ENCODE assay signal across 8 mouse cellular contexts in the genomic region with DNA sequence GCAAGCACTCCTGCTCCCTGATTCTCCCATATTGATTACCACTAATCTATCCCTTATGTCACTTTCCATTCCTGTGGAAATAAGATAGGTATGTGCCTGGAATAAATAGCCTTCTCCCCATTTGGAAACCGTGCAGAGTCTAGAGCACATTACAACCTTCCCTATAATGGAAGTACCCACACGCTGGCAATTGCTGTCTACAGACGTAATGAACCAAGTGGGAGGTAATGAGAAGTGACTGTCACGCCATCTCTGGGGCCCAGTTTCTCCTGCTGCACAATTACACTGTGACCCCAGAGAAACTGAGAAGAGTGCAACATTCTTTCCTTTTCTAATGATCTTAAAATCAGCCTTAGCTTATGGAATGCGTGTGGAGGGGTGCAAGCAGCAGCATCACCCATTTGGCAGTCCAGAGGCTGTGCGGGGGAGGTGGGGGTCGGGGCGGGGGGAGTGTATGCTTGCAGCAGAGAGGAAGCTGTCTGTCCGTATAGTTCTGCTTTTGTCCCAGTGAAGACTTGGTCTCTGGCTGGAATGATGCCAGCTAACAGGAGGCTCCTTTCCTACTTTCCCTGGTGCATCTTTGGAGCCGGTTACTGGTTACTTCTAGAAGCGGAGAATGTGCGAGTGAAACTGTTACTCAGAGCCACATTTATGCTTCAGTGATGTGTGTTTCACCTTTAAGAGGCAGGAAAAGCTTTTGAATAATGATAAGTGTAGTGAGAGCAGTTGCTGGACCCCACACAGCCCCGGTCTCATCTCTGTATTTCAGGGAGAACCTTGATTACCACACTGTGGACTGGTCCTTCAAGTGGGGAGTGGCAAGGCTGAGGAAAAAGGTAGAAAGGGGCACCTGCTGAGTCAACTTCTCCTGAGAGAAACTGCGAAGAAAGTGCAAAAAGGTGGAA.
DNase-seq lines count a peak whose midpoint lies in the region; ATAC-seq lines count a peak whose summit lies in the region.
"Had no signal": no experiment of that assay in that cellular context is flagged by ENCODE, and none has a peak within 500 bp of the region (broad histone marks: within the 10 kb centered on the region; RNA-seq: fewer than 3 reads in every experiment).

No protein-coding gene starts in this region.

- no peaks in the 10 kb centered on the region for H3K27me3 ChIP-seq in liver, embryonic 11.5 days (replicated peaks; ENCODE audit: control insufficient read depth, insufficient read depth, low read length)
- H3K27me3 ChIP-seq in forebrain, embryonic 11.5 days (ENCODE audit: control insufficient read depth, insufficient read depth, low read length): no peaks in the 10 kb centered on the region
- H3K27me3 ChIP-seq in stomach, embryonic 15.5 days (replicated peaks): no peaks in the 10 kb centered on the region
- H3K27me3 ChIP-seq: megakaryocyte, embryonic 14.5 days had no signal

- no peak overlapping the region for H3K4me3 ChIP-seq in liver, embryonic 11.5 days (ENCODE audit: low read depth, low read length)
- H3K4me3 ChIP-seq in forebrain, embryonic 11.5 days (ENCODE audit: low read depth, low read length): no peak overlapping the region
- H3K4me3 ChIP-seq in stomach, embryonic 15.5 days (replicated peaks): no peak overlapping the region

- 52% methylated on average over 14 of the region's 14 CpGs for WGBS in liver, embryonic 11.5 days
- 36% methylated on average over 14 of the region's 14 CpGs for WGBS in forebrain, embryonic 11.5 days
- WGBS in stomach, embryonic 15.5 days: 45% methylated on average over 14 of the region's 14 CpGs

- H3K4me2 ChIP-seq in liver, embryonic 11.5 days: no peak overlapping the region; the same call in 1 of the 2 replicates
- H3K4me2 ChIP-seq in forebrain, embryonic 11.5 days (ENCODE audit: low read depth, low read length, severe bottlenecking): no peak overlapping the region; the same call in 1 of the 2 replicates
- peak overlapping the region; percentile 9; the same call in 1 of the 2 replicates for H3K4me2 ChIP-seq in stomach, embryonic 15.5 days

- H3K36me3 ChIP-seq in liver, embryonic 11.5 days (ENCODE audit: control insufficient read depth, insufficient read depth, low read length): no peaks in the 10 kb centered on the region
- H3K36me3 ChIP-seq in forebrain, embryonic 11.5 days (ENCODE audit: control insufficient read depth, insufficient read depth, low read length): no peaks in the 10 kb centered on the region
- no peaks in the 10 kb centered on the region for H3K36me3 ChIP-seq in stomach, embryonic 15.5 days

- no peaks in the 10 kb centered on the region for H3K9me3 ChIP-seq in liver, embryonic 11.5 days (ENCODE audit: control insufficient read depth, low read length)
- no peaks in the 10 kb centered on the region for H3K9me3 ChIP-seq in forebrain, embryonic 11.5 days (ENCODE audit: control insufficient read depth, low read length)
- H3K9me3 ChIP-seq in stomach, embryonic 15.5 days: no peaks in the 10 kb centered on the region
- H3K9me3 ChIP-seq: megakaryocyte, embryonic 14.5 days had no signal

- DNase-seq in liver: peak; percentile 9
- DNase-seq in liver, embryonic 11.5 days (ENCODE audit: low spot score): no peak
- DNase-seq in forebrain, embryonic 11.5 days (ENCODE audit: low spot score): no peak
- peak; percentile 13 to 41 for DNase-seq in kidney, postnatal 4 days
- no peak for DNase-seq in adrenal gland, adult 8-10 months
- DNase-seq in urinary bladder, postnatal 10 days (ENCODE audit: low spot score): no peak

- no peak overlapping the region for H3K9ac ChIP-seq in liver, embryonic 11.5 days (ENCODE audit: low read depth, low read length)
- no peak overlapping the region for H3K9ac ChIP-seq in forebrain, embryonic 11.5 days (ENCODE audit: low read length)
- H3K9ac ChIP-seq in stomach, embryonic 15.5 days: no peak overlapping the region

- no peak overlapping the region for H3K27ac ChIP-seq in liver, embryonic 11.5 days (ENCODE audit: low read depth, low read length)
- H3K27ac ChIP-seq in forebrain, embryonic 11.5 days (ENCODE audit: low read depth, low read length): 0 out of 2 replicates have a peak overlapping the region, but pooled peaks have one; percentile 3
- H3K27ac ChIP-seq in stomach, embryonic 15.5 days: peak overlapping the region; percentile 44; the same call in 1 of the 2 replicates

- H3K4me1 ChIP-seq in liver, embryonic 11.5 days (replicated peaks; ENCODE audit: control insufficient read depth, insufficient read depth, low read length): peaks cover 5% of the 10 kb centered on the region; the same call in 1 of the 2 replicates
- peaks cover 6% of the 10 kb centered on the region for H3K4me1 ChIP-seq in forebrain, embryonic 11.5 days (replicated peaks; ENCODE audit: control insufficient read depth, insufficient read depth, low read length)
- H3K4me1 ChIP-seq in stomach, embryonic 15.5 days: peaks cover 24% of the 10 kb centered on the region; the same call in 1 of the 2 replicates

- ATAC-seq in liver, embryonic 11.5 days (replicated peaks; ENCODE audit: low FRiP score): no peak
- ATAC-seq in forebrain, embryonic 11.5 days (replicated peaks; ENCODE audit: low FRiP score): peak; percentile 49
- ATAC-seq in stomach, embryonic 15.5 days (ENCODE audit: insufficient read depth, low FRiP score, low read depth): peak; percentile 16; the same call in 1 of the 2 replicates

Comparison
In these comparisons a context has a peak if more than half of its experiments do, and no peak if none do; other contexts are left out.
1. DNase-seq: peak in liver (single experiment) and kidney, postnatal 4 days (2 of 2); none in liver, embryonic 11.5 days (single experiment), forebrain, embryonic 11.5 days (single experiment), adrenal gland, adult 8-10 months (single experiment) and urinary bladder, postnatal 10 days (single experiment).